Mouse (Mus musculus): ENCODE measurements around the gene Bfar. TPM values are rescaled to one million over a fixed set of nuclear protein-coding genes. Genes with fewer than 3 reads are reported as not detected.

Bfar gene
- polyA plus RNA-seq, 2 experiments: 10.3 to 11.0 TPM

DNA sequence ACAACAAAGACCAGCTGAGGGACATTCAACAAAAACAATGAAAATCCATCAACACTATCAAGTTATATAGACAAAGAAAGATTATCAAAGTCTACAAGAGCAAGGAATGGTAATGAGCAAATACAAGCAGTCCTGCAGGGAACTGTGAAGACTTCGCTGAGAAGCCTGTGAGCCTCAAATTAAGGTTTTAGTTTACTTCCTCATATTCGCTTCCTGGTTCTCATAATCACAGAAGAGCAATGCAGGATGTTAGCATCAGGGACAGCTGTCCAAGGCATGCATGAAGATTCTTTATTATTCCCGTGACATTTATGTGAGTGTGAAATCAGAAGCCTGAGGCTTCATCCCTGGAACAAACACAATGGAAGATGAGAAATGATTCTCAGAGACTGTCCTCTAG lies 27.2 kb upstream of the Bfar start:
- H3K4me1 ChIP-seq (replicated peaks; ENCODE audit: control insufficient read depth in 2 of 2, insufficient read depth in 2 of 2, low read length in 1 of 2): no peaks in the 10 kb centered on the region
- peaks cover 2% of the 10 kb centered on the region for H3K36me3 ChIP-seq (replicated peaks; ENCODE audit: control insufficient read depth, insufficient read depth, low read depth)
- H3K27ac ChIP-seq: no peak overlapping the region
- WGBS (ENCODE audit: insufficient replicate concordance): 55% methylated on average over 3 of the region's 3 CpGs
- H3K27me3 ChIP-seq (ENCODE audit: control insufficient read depth, insufficient read depth, low read length): no peaks in the 10 kb centered on the region
- no peak overlapping the region for H3K4me2 ChIP-seq (ENCODE audit: low read depth)
- TF ChIP-seq CTCF (IDR thresholded peaks at IDR 0.05; ENCODE audit: low read depth) (no peak), EP300 (IDR thresholded peaks at IDR 0.05; ENCODE audit: low read depth) (no peak)
- no peak overlapping the region for H3K4me3 ChIP-seq (ENCODE audit: insufficient read depth in 1 of 2, low read depth in 2 of 2, low read length in 2 of 2)
- no peaks in the 10 kb centered on the region for H3K9me3 ChIP-seq (ENCODE audit: control insufficient read depth, low read length)
- ATAC-seq (ENCODE audit: insufficient read depth) (no peak), DNase-seq (ENCODE audit: low read depth in 3 of 3, low spot score in 3 of 3) (no peak)
- H3K9ac ChIP-seq (replicated peaks): no peak overlapping the region

DNA sequence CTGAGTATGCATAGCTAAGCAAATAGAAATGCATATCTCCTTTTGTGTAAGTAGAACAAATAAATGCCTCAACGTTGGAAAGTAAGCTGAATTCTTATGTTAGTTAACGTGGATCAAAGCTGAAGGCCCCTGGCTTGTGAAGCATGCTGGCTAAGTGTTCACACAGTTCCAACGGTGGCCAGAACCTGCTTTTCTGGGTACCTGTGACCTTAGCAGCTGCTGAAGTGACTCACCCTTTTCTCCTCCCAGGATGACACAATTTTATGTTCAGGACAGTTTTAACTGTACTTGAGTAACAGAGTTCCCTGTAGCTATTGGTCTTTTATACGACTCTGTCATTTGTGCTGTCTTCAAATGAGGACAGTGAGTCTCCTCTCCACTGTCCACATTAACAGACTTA lies 25.7 kb upstream of the Bfar start:
- H3K36me3 ChIP-seq (replicated peaks; ENCODE audit: control insufficient read depth, insufficient read depth, low read depth): peaks cover 6% of the 10 kb centered on the region
- H3K4me2 ChIP-seq (ENCODE audit: low read depth): no peak overlapping the region
- TF ChIP-seq CTCF (IDR thresholded peaks at IDR 0.05; ENCODE audit: low read depth) (no peak), EP300 (IDR thresholded peaks at IDR 0.05; ENCODE audit: low read depth) (no peak)
- ATAC-seq (ENCODE audit: insufficient read depth): no peak
- H3K27me3 ChIP-seq (ENCODE audit: control insufficient read depth, insufficient read depth, low read length): no peaks in the 10 kb centered on the region
- no peak overlapping the region for H3K9ac ChIP-seq (replicated peaks)
- 74% methylated on average over 4 of the region's 4 CpGs for WGBS (ENCODE audit: insufficient replicate concordance)
- H3K4me1 ChIP-seq (replicated peaks; ENCODE audit: control insufficient read depth in 2 of 2, insufficient read depth in 2 of 2, low read length in 1 of 2): no peaks in the 10 kb centered on the region
- no peak overlapping the region for H3K4me3 ChIP-seq (ENCODE audit: insufficient read depth in 1 of 2, low read depth in 2 of 2, low read length in 2 of 2)
- DNase-seq (ENCODE audit: low read depth in 3 of 3, low spot score in 3 of 3): no peak
- H3K27ac ChIP-seq: no peak overlapping the region
- H3K9me3 ChIP-seq (ENCODE audit: control insufficient read depth, low read length): no peaks in the 10 kb centered on the region

DNA sequence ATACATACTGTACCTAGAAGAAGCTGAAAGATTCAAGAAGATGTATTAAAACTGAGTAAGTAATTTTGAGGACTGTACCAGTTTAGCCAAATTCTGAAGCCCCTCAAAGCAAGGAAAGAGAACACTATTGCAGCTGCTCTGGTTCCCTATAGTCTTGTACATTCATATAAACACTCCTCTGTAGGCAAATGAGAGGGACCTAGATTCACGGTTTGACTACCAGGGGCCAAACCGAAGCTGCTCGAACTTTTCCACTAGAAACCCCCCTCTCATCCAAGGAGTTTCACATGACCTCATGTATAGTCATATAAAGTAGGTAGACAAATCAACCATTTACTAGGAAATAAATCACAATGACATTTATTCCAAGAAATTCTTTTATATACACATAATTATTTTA lies 12.8 kb upstream of the Bfar start:
- 92% methylated on average over 3 of the region's 3 CpGs for WGBS (ENCODE audit: insufficient replicate concordance)

DNA sequence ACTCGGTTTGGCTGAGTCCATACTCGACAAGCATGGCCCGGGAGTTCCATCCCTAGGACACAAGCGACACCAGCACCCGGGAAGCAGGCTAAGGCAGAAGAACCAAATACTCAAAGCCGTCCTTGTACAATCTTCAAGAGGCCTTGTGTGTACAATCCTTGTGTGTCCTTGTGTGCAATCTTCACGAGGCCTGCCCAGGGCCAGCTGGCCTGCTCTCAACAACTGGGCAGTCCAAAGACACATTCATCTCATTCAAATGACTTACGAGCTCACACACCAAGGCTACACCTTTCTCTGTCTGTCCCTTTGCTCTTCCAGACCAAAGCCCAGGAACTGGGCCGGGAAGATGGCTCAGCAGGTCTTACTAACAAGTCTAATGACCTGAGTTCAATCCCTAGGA lies 10.9 kb upstream of the Bfar start:
- Histone ChIP-seq H3K27ac (no peak overlapping the region), H3K9me3 (ENCODE audit: control insufficient read depth, low read length) (no peaks in the 10 kb centered on the region), H3K4me3 (ENCODE audit: insufficient read depth in 1 of 2, low read depth in 2 of 2, low read length in 2 of 2) (no peak overlapping the region), H3K4me1 (replicated peaks; ENCODE audit: control insufficient read depth in 2 of 2, insufficient read depth in 2 of 2, low read length in 1 of 2) (no peaks in the 10 kb centered on the region), H3K4me2 (ENCODE audit: low read depth) (no peak overlapping the region), H3K9ac (replicated peaks) (no peak overlapping the region), H3K27me3 (ENCODE audit: control insufficient read depth, insufficient read depth, low read length) (no peaks in the 10 kb centered on the region), H3K36me3 (replicated peaks; ENCODE audit: control insufficient read depth, insufficient read depth, low read depth) (peaks cover 22% of the 10 kb centered on the region)
- WGBS (ENCODE audit: insufficient replicate concordance): 80% methylated on average over 9 of the region's 9 CpGs
- ATAC-seq (ENCODE audit: insufficient read depth) (no peak), DNase-seq (ENCODE audit: low read depth in 3 of 3, low spot score in 3 of 3) (no peak)
- TF ChIP-seq EP300 (IDR thresholded peaks at IDR 0.05; ENCODE audit: low read depth): no peak
- no peak for TF ChIP-seq CTCF (IDR thresholded peaks at IDR 0.05; ENCODE audit: low read depth)

More for the DNA sequence above, 12.8 kb upstream of the Bfar start:
- no peak overlapping the region for H3K4me3 ChIP-seq (ENCODE audit: insufficient read depth in 1 of 2, low read depth in 2 of 2, low read length in 2 of 2)
- no peaks in the 10 kb centered on the region for H3K9me3 ChIP-seq (ENCODE audit: control insufficient read depth, low read length)
- TF ChIP-seq CTCF (IDR thresholded peaks at IDR 0.05; ENCODE audit: low read depth) (no peak), EP300 (IDR thresholded peaks at IDR 0.05; ENCODE audit: low read depth) (no peak)
- no peaks in the 10 kb centered on the region for H3K27me3 ChIP-seq (ENCODE audit: control insufficient read depth, insufficient read depth, low read length)
- ATAC-seq (ENCODE audit: insufficient read depth) (no peak), DNase-seq (ENCODE audit: low read depth in 3 of 3, low spot score in 3 of 3) (no peak)
- H3K27ac ChIP-seq: no peak overlapping the region
- H3K9ac ChIP-seq (replicated peaks): no peak overlapping the region
- no peaks in the 10 kb centered on the region for H3K4me1 ChIP-seq (replicated peaks; ENCODE audit: control insufficient read depth in 2 of 2, insufficient read depth in 2 of 2, low read length in 1 of 2)
- no peak overlapping the region for H3K4me2 ChIP-seq (ENCODE audit: low read depth)
- peaks cover 15% of the 10 kb centered on the region for H3K36me3 ChIP-seq (replicated peaks; ENCODE audit: control insufficient read depth, insufficient read depth, low read depth)

DNA sequence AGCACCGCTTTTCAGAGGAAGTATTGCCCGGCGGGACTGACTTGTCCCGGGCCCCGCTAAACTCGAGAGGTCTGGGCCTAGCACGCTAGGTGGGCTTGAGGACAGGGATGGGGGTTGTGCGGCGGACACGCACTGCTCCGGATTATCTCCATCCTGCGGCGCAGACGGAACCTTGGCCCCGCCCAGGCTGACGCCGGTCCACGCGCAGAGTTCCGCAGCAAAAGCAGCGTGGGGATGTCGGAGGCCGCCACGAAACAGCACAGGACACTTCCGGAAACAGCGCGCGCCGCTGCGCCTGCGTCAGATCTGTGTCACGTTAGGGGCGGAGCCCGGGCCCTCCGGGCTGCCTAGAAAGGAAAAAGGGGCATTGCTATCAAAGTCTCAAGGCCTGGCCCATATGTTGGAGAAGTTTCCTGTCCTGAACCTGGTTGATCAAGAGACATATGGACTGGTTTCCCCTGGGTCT lies 3.7 kb upstream of the Bfar start, which contains the start of gene Parn:
TSS of gene Parn (minus strand) at position 293 of the 466 bp plus-strand sequence.
- Histone ChIP-seq H3K27me3 (ENCODE audit: control insufficient read depth, insufficient read depth, low read length) (no peaks in the 10 kb centered on the region), H3K9ac (replicated peaks) (peak within 1 kb of the TSS; percentile 84), H3K4me3 (ENCODE audit: insufficient read depth in 1 of 2, low read depth in 2 of 2, low read length in 2 of 2) (peak within 1 kb of the TSS; percentile 79 to 92), H3K9me3 (ENCODE audit: control insufficient read depth, low read length) (no peaks in the 10 kb centered on the region), H3K4me1 (replicated peaks; ENCODE audit: control insufficient read depth in 2 of 2, insufficient read depth in 2 of 2, low read length in 1 of 2) (peaks cover 18 to 24% of the 10 kb centered on the region in 2 experiments), H3K4me2 (ENCODE audit: low read depth) (peak within 1 kb of the TSS; percentile 96), H3K27ac (peak within 1 kb of the TSS; percentile 71), H3K36me3 (replicated peaks; ENCODE audit: control insufficient read depth, insufficient read depth, low read depth) (peaks cover 7% of the 10 kb centered on the region)
- WGBS (ENCODE audit: insufficient replicate concordance): under 1% methylated on average over 35 of the region's 35 CpGs
- DNase-seq (ENCODE audit: low read depth in 3 of 3, low spot score in 3 of 3) (peak; percentile 82 to 83 (median 83)), ATAC-seq (ENCODE audit: insufficient read depth) (peak; percentile 74)
- TF ChIP-seq EP300 (IDR thresholded peaks at IDR 0.05; ENCODE audit: low read depth) (no peak), CTCF (IDR thresholded peaks at IDR 0.05; ENCODE audit: low read depth) (no peak)
